Mouse (Mus musculus) midbrain, embryonic 11.5 days (tissue): ENCODE measurements around the gene Ubxn11. TPM values are rescaled to one million over a fixed set of nuclear protein-coding genes. Genes with fewer than 3 reads are reported as not detected.
A peak's percentile ranks its signal among the peaks of the same experiment; 100 is the strongest.

Experiments
- ATAC-seq: fragments of 200-750 bp; cut with Nextera tagmentation; 2 replicates; pipeline ENCODE4 v1.8.0; 2017; ENCODE audit warnings: moderate TSS enrichment, moderate library complexity; ENCODE audit not compliant: low FRiP score
- DNase-seq: peaks from one replicate; pipeline ENCODE4 v3.0.0; 2015; ENCODE audit warnings: low spot score; ENCODE audit errors: missing footprints
- H3K27ac ChIP-seq: fragments of 300-500 bp; sonication (generic); 2 replicates; pipeline ENCODE4 v1.5.1; 2014; ENCODE audit warnings: low read depth, low read length
- H3K27me3 ChIP-seq: fragments of 300-500 bp; sonication (generic); 2 replicates; pipeline ENCODE4 v1.6.1; 2014; ENCODE audit warnings: mild to moderate bottlenecking, low read length, moderate library complexity, mixed read lengths; ENCODE audit not compliant: control insufficient read depth, insufficient read depth
- H3K36me3 ChIP-seq: fragments of 300-500 bp; sonication (generic); 2 replicates; pipeline ENCODE4 v1.6.1; 2014; ENCODE audit warnings: mild to moderate bottlenecking, low read length, moderate library complexity, mixed read lengths; ENCODE audit not compliant: control insufficient read depth, insufficient read depth
- H3K4me1 ChIP-seq: fragments of 300-500 bp; sonication (generic); 2 replicates; pipeline ENCODE4 v1.6.1; 2014; ENCODE audit warnings: low read length; ENCODE audit not compliant: control insufficient read depth, insufficient read depth
- H3K4me2 ChIP-seq: fragments of 300-500 bp; sonication (generic); 2 replicates; pipeline ENCODE4 v1.6.1; 2014; ENCODE audit warnings: mild to moderate bottlenecking, moderate library complexity
- H3K4me3 ChIP-seq: fragments of 300-500 bp; sonication (generic); 2 replicates; pipeline ENCODE4 v1.5.1; 2014; ENCODE audit warnings: low read depth, low read length
- H3K9ac ChIP-seq: fragments of 300-500 bp; sonication (generic); 2 replicates; pipeline ENCODE4 v1.6.1; 2014; ENCODE audit warnings: low read length
- H3K9me3 ChIP-seq: fragments of 300-500 bp; sonication (generic); 2 replicates; pipeline ENCODE4 v1.6.1; 2016; ENCODE audit warnings: low read length; ENCODE audit not compliant: control insufficient read depth
- whole genome bisulfite sequencing: fragments of 180-500 bp; shearing (Covaris S2); extraction: QIAGEN DNeasy Blood & Tissue Kit; methylation state at CpG from one replicate; pipeline ENCODE4 v1.1.7; 2014; 5-methylcytosine and 5-hydroxymethylcytosine counted together
- polyA plus RNA-seq: library from polyadenylated mRNA; unstranded; fragments of >200 nt; fragmentation: Nextera tagmentation; extraction: Ambion mirVana; gene quantifications from 2 replicates; pipeline ENCODE4 v1.2.1, GENCODE M21; 2014

Ubxn11 gene
- 3.0 and 4.7 TPM in 2 replicates for polyA plus RNA-seq

DNA sequence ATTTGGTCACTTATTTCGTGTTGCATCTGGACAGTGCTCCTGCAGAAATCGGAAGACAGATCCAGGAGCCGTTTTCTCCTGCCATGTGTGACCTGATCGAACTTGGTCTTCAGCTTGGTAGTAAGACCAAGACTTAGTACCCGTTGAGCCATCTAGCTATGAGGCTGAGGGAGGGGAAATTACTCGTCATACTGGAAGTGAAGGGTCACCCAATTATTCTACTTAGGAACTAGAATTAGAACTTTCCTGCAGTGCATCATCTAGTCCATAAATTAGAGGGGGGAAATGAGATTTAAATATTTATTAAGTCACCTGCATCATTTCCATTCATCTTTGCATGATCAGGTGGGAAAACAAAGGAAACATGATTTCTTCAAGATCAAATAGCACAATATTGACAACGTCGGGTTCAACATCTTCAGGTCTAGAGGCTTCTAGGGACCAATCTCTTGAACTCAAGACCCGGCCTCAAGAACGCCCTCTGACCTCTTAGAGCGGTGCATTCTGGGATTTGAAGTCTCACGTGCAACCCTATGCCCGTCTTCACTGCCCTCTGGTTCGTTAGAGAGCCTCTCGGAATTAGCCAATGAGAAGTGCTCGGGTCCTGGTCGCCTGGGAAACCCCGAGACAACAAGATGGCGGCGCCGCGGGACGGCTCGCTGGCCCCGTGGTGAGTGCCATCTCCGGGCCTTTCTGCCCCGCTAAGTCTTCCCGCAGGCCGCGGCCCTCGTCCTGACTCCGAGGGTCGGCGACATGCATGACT, at the start of gene Ubxn11:
Gene Ubxn11 (plus strand): TSS at position 592 of the 763 bp plus-strand sequence.
- H3K36me3 ChIP-seq, result no peaks in the 10 kb centered on the region
- peak within 1 kb of the TSS; percentile 70 for H3K9ac ChIP-seq
- H3K27me3 ChIP-seq, result no peaks in the 10 kb centered on the region
- ATAC-seq (peak; percentile 98), DNase-seq (peak; percentile 96)
- no peaks in the 10 kb centered on the region for H3K4me1 ChIP-seq
- WGBS, result 18% methylated on average over 34 of the region's 34 CpGs
- H3K4me3 ChIP-seq, result peak within 1 kb of the TSS; percentile 74
- H3K27ac ChIP-seq, result no peak within 1 kb of the TSS
- no peaks in the 10 kb centered on the region for H3K9me3 ChIP-seq
- H3K4me2 ChIP-seq, result peak within 1 kb of the TSS; percentile 70

DNA sequence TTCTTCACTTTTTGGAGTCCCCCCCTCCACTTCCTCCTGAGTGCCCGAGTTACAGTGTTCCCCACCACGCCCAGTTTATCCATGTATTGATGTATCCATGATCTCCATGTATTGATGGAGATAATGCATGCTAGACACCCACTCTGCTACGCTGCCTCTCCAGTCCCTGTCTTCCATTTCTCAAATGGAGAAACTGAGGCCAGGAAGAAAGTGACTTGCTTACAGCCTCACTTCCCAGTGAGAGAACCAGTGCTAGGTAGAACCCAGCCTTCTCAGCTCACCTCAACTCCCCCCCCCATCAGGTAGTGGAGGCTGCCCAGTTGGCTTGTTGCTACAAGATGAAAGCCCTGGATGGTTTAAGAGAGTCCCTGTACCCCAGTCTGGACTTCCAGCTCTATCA, 48.8 kb upstream of the Ubxn11 start, which contains the start of gene Zfp683:
Gene Zfp683 (plus strand): TSS at position 301 of the 400 bp plus-strand sequence.
- no peak within 1 kb of the TSS for H3K27ac ChIP-seq
- no peak within 1 kb of the TSS for H3K4me3 ChIP-seq
- WGBS, result 84% methylated on average over 3 of the region's 3 CpGs
- ATAC-seq, result no peak
- H3K4me2 ChIP-seq, result no peak within 1 kb of the TSS
- H3K9me3 ChIP-seq, result no peaks in the 10 kb centered on the region
- no peaks in the 10 kb centered on the region for H3K27me3 ChIP-seq
- DNase-seq, result no peak
- no peak within 1 kb of the TSS for H3K9ac ChIP-seq
- H3K4me1 ChIP-seq, result no peaks in the 10 kb centered on the region
- no peaks in the 10 kb centered on the region for H3K36me3 ChIP-seq

DNA sequence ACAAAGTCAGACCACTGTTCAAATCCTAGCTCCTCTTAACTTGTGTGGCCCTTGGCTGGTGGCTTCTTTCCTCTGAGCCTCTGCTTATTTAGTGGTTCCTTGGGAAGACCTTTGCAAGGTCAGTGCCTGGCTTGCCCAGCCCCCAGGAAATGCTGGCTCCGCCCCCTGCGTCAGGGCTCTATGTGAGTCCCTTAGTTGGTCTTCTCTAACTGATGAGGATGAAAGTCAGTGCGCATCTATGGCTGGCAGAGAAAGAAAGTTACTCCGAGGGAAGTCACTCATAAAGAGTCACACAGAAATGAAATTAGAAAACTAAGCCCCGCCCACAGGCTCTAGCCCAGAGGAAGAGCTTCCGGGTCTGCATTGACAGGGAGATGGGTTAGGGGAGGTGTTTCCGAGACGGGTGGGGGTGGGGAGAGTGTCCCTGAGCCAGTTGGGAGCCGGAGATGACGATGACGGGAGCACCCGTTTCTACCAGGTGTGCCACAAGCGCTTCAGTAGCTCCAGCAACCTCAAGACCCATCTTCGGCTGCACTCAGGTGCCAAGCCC, 44.1 kb upstream of the Ubxn11 start:
- Histone ChIP-seq H3K4me3 (no peak overlapping the region), H3K36me3 (no peaks in the 10 kb centered on the region), H3K9me3 (no peaks in the 10 kb centered on the region), H3K27ac (no peak overlapping the region), H3K4me1 (no peaks in the 10 kb centered on the region), H3K9ac (no peak overlapping the region), H3K4me2 (peak overlapping the region; percentile 3; the same call in 1 of the 2 replicates), H3K27me3 (peaks cover 2% of the 10 kb centered on the region; the same call in 1 of the 2 replicates)
- WGBS, result 43% methylated on average over 14 of the region's 14 CpGs
- DNase-seq (peak; percentile 68), ATAC-seq (no peak)

DNA sequence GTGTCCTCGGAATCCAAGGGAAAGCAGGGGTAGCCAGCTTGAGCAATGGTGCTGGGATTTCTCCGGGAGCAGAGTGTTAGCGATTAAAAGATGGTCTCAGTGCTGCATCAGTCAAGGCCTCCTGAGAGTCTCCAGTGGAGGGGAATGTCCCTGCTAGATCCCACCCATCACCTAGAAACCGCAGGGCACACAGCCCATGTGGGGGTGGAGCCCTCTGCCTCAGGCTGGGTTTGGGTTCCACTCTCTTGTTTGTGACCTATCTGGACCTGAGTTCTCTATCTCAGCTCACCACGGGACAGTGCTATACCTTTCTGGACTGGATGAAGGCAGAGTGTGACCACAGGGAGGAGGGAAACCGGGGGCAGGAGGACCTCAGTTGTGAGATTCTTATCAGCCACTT, 43.5 kb upstream of the Ubxn11 start:
- peaks cover 2% of the 10 kb centered on the region; the same call in 1 of the 2 replicates for H3K27me3 ChIP-seq
- no peak overlapping the region for H3K4me2 ChIP-seq
- 79% methylated on average over 6 of the region's 6 CpGs for WGBS
- ATAC-seq (no peak), DNase-seq (no peak)
- H3K4me1 ChIP-seq, result no peaks in the 10 kb centered on the region
- H3K27ac ChIP-seq, result no peak overlapping the region
- H3K36me3 ChIP-seq, result no peaks in the 10 kb centered on the region
- H3K9ac ChIP-seq, result no peak overlapping the region
- no peak overlapping the region for H3K4me3 ChIP-seq
- H3K9me3 ChIP-seq, result no peaks in the 10 kb centered on the region

DNA sequence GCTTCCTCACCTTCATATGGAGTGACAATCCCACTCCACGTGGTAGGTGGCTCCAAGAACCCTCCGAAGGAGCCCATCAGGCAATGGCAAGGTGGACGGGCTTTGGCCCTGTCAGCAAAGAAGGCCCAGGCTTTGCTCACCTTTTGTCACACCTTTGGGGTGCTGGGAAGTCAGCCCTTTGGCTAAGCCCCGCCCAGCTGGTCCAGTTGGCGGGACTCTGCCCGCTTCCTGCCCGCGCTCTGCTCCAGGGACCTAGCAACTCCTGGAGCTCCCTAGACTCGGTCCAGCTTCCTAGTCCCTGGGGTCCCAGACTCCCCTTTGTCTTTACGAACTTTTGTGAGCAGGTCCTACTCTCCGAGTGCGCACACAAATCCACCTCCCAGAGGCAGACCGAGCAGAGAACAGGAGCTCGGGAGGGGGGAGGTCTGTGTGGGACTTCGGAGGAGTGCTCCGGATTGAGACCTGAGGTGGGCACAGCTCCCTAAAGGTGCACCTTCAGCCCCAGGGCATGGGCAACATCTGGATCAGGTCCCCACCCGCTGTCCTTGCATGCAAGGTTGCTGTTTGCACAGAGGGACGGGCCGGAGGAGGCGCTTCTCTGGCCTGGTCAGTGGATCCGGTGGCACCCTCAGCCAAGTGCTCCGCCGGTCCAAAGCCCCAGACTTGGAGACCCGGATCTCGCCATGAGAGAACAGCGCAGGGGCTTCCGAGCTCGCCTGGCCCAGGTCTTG, 42.1 kb upstream of the Ubxn11 start, which contains the start of gene Crybg2:
Gene Crybg2 (plus strand): TSS at position 681 of the 731 bp plus-strand sequence.
- ATAC-seq, result no peak
- WGBS, result 52% methylated on average over 28 of the region's 28 CpGs
- no peaks in the 10 kb centered on the region for H3K9me3 ChIP-seq
- H3K9ac ChIP-seq, result no peak within 1 kb of the TSS
- DNase-seq, result peak; percentile 59
- peaks cover 2% of the 10 kb centered on the region for H3K27me3 ChIP-seq
- H3K36me3 ChIP-seq, result no peaks in the 10 kb centered on the region
- H3K4me2 ChIP-seq, result no peak within 1 kb of the TSS
- H3K4me3 ChIP-seq, result no peak within 1 kb of the TSS
- no peak within 1 kb of the TSS for H3K27ac ChIP-seq
- peaks cover 2% of the 10 kb centered on the region; the same call in 1 of the 2 replicates for H3K4me1 ChIP-seq

DNA sequence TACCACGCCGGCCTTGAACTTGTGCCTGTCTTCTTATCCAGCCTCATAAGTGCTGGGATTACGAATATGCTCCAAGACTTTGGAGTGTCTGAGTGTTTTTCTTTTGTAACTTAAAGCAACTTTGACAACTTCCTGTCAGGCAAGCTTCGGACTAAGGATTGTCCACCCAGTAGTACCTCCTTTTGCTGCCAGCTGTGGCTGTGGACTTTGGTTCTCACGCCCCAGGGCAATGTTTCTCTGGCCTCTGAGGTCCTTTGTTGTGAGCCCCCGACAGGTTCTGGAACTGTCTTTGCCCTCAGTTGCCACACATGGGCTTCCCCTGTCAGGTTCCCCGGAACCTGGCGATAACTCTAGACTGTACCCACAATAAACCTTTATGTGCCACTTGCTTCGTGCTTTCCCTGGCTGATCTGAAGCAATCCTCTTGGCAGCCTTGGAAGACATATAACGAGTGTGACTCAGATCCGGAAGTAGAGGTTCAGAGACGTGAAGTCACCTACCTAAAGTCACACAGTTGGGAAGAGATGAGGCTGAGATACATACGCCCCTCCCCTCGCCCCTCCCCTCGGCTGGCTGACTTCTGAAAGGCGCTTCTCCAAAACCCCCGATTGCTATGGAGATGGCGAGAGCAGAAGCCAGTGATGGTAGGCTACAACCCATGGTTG, 41.1 kb upstream of the Ubxn11 start:
- peaks cover 3% of the 10 kb centered on the region; the same call in 1 of the 2 replicates for H3K4me1 ChIP-seq
- 63% methylated on average over 18 of the region's 18 CpGs for WGBS
- ATAC-seq (no peak), DNase-seq (peak; percentile 56)
- no peak overlapping the region for H3K9ac ChIP-seq
- no peak overlapping the region for H3K4me2 ChIP-seq
- peaks cover 7% of the 10 kb centered on the region for H3K27me3 ChIP-seq
- no peak overlapping the region for H3K4me3 ChIP-seq
- H3K36me3 ChIP-seq, result no peaks in the 10 kb centered on the region
- no peak overlapping the region for H3K27ac ChIP-seq
- H3K9me3 ChIP-seq, result no peaks in the 10 kb centered on the region

DNA sequence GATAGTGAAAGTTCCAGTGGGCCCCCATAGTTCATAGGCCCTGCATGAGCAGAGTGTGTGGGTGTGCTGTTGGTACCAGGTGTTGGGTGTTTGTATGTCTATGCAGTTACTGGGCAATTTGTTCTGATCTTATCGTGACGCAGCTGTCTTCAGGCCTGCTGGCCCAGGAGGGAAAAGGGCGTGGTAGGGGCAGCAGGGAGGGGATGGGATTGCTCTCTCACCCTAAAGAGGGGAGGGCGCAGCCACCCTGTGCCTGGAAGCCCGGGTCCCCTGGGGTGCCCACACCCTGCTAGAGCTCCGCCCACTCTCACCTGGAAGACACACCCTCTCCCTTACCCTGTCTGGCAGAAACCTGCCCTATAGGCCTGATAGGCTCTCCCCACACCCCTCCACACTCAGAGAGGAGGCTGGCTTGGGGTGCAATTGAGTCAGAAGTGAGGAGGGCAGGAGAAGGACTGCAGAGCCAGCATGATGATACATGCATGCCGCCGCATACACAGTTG, 40.4 kb upstream of the Ubxn11 start:
- Histone ChIP-seq H3K4me3 (no peak overlapping the region), H3K4me1 (peaks cover 3% of the 10 kb centered on the region; the same call in 1 of the 2 replicates), H3K36me3 (no peaks in the 10 kb centered on the region), H3K9ac (no peak overlapping the region), H3K27me3 (peaks cover 7% of the 10 kb centered on the region), H3K9me3 (no peaks in the 10 kb centered on the region), H3K4me2 (no peak overlapping the region), H3K27ac (no peak overlapping the region)
- WGBS, result 62% methylated on average over 8 of the region's 8 CpGs
- DNase-seq (peak; percentile 8), ATAC-seq (no peak)

DNA sequence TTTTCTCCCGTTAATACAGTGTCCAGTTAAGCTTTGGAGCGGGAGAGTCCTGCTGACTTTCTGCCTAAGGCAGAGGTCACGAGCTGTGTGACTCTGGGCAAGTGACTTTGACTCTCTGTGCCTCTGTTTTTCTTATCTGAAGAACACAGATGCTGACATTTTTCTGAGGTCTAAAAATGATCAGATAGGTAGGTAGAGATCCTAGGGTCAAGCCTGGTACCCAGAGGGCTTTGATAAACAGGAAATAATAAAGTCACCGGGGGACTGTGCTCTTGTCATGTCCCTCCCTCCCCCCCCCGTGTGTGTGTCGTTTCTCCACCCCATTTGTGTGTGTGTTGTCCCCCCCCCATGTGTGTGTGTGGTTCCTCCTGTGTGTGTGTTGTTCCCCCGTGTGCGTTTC, 39.8 kb upstream of the Ubxn11 start:
- Histone ChIP-seq H3K36me3 (no peaks in the 10 kb centered on the region), H3K9ac (no peak overlapping the region), H3K4me3 (no peak overlapping the region), H3K4me2 (no peak overlapping the region), H3K9me3 (no peaks in the 10 kb centered on the region), H3K27me3 (peaks cover 7% of the 10 kb centered on the region), H3K4me1 (peaks cover 3% of the 10 kb centered on the region; the same call in 1 of the 2 replicates), H3K27ac (no peak overlapping the region)
- ATAC-seq (no peak), DNase-seq (no peak)
- 78% methylated on average over 8 of the region's 8 CpGs for WGBS
